Mouse (Mus musculus) spleen, embryonic (tissue): ENCODE results near the gene Grik3.
"Not testable (repeated sequence)": the region's sequence is repeated elsewhere in the genome, so short reads cannot be mapped to it uniquely, and the experiment has no call there.

Experiments
- CTCF ChIA-PET: fragments of 350-600 bp; sonication (Branson Sonifier 250); formaldehyde crosslinking; loops from one replicate; lab custom pipeline; 2022; lab: Charles Lee

Grik3 gene

GRCm38 (mm10) chr4:125590241-125590919 is 99.9 kb downstream of the Grik3 start:
- CTCF ChIA-PET = no interaction called here

DNA sequence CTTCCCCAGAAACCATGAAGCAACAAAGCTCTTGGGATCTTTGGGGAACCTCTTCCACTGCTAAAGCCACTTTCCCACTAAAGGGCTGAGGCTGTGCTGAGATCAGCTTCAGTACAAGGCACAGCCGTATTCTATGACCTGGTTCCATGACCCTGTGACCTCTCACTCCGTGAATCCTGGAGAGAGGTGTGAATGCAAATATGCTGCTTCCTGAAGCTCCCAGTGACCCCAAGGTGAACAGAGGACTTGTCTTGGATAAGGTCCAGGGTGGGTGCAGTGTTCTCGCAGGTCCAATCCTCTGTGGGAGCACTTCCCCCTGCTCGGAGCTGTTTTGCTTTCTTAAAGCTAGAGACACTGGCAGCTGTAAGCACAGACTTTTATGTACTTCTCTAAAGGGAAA is 102.2 kb downstream of the Grik3 start:
- CTCF ChIA-PET = no interaction called here

- CTCF ChIA-PET = no interaction called here
Measured at GRCm38 (mm10) chr4:125595011-125595410, 104.5 kb downstream of the Grik3 start.

DNA sequence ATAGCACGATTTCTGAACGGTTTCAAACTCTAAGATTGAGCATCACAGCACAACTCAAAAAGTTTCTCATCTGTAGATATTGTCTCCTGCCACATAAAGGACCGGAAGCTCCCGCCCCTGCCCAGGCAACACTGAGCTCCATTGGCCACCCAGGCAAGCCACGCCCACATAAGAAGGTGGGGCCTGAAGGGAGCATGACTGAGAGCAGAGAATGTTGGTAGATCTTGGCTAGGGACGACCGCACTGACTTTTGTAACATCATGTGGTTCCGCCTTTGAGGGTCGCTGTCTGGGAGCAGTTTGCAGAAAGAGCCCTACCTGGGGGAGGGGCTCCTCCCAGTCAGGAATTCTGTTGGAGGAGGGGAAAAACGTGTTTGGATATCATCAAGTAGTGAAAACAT is 108.2 kb downstream of the Grik3 start:
- CTCF ChIA-PET = no interaction called here

DNA sequence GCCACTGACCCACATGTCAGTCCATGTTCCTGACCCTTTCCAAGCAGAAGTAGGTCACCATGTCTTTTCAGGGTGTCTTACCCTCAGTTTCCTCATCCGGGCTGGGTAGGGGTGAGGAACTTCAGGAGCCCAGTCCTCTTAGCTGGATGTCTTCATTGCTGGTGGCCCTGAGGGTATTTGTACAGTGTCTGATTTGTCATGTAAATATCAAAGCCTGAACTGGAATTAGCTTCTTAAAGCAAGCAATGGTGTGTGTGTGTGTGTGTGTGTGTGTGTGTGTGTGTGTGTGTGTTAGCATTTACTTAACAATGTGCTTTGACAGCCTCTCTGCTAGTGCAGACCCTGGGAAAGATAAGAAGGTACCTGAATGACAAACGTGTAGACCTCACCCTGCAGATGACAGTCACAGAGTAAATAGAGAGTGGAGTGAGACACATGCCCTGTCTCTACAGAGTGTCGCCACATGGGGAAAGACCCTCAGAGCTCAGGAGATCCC is 109.1 kb downstream of the Grik3 start:
- CTCF ChIA-PET = interaction anchor here (0.5 kb wide), 1 partner anchor 798 kb away, joined by 3 read pairs; the partner anchor contains the start of gene Mtf1

- CTCF ChIA-PET = no interaction called here
Measured at GRCm38 (mm10) chr4:125600642-125601041, 110.1 kb downstream of the Grik3 start.

DNA sequence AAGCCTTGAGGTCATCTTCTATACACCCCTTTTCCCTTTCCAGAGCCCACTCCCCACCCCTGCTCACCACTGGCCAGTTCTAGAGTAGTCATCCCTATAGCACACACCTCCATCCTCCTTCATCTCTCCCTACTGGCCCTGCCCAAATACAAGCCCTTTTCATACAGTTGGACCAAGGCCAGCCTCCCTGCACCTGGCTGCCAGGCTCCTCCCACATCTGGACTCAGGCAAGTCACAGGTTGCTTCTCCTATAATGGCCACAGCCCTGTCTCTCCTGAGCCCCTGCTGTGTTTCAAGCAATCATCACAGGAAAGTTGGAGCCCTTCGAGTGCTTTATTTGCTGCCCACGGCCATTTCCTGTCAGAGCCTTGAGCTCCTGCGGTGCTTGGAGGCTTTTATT is 110.8 kb downstream of the Grik3 start:
- CTCF ChIA-PET = no interaction called here

DNA sequence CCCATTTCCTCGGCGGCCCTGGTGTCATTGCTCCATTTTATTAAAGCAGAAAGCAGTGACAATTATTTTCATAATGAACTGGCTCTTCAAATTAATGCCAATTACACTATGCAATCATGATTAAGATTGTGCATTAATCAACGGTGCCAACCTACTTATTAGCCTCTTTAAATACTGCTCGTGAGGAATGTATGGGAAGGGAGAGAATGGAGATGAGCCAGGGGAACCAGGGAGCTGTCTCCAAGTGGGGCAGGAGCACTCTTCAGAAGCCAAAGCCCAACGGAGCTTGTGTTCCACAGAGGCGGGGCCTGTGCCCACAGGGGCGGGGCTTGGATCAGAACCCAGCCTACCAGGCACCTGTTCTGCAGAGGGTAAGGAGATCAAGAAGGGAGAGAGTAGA is 114.0 kb downstream of the Grik3 start:
- CTCF ChIA-PET = no interaction called here

DNA sequence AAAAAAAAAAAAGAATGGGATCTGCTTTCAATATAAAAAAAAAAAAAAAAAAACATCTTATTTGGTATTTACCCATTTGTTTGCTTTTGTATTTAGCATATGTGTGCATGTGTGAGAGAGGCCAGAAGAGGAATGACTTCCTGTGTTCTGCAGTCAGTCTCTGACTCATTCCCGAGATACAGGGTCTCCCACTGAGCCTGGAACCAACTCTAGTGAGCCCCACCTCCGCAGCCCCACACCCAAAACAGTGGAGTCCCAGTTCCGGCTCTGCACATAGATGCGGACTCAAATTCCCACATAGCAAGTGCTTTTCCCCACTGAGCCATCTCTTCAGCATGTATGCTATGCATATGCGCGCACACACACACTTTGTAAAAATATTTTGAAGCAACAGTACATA is 115.6 kb downstream of the Grik3 start:
- CTCF ChIA-PET = no interaction called here

- CTCF ChIA-PET = no interaction called here
Measured at GRCm38 (mm10) chr4:125607397-125608042, 117.0 kb downstream of the Grik3 start.

- CTCF ChIA-PET = not testable (repeated sequence)
Measured at GRCm38 (mm10) chr4:125608896-125609295, 118.4 kb downstream of the Grik3 start.

- CTCF ChIA-PET = no interaction called here
Measured at GRCm38 (mm10) chr4:125609320-125610306, 119.1 kb downstream of the Grik3 start.

GRCm38 (mm10) chr4:125617851-125618250 is 127.4 kb downstream of the Grik3 start:
- CTCF ChIA-PET = no interaction called here

- CTCF ChIA-PET = no interaction called here
Measured at GRCm38 (mm10) chr4:125618524-125619320, 128.2 kb downstream of the Grik3 start.

DNA sequence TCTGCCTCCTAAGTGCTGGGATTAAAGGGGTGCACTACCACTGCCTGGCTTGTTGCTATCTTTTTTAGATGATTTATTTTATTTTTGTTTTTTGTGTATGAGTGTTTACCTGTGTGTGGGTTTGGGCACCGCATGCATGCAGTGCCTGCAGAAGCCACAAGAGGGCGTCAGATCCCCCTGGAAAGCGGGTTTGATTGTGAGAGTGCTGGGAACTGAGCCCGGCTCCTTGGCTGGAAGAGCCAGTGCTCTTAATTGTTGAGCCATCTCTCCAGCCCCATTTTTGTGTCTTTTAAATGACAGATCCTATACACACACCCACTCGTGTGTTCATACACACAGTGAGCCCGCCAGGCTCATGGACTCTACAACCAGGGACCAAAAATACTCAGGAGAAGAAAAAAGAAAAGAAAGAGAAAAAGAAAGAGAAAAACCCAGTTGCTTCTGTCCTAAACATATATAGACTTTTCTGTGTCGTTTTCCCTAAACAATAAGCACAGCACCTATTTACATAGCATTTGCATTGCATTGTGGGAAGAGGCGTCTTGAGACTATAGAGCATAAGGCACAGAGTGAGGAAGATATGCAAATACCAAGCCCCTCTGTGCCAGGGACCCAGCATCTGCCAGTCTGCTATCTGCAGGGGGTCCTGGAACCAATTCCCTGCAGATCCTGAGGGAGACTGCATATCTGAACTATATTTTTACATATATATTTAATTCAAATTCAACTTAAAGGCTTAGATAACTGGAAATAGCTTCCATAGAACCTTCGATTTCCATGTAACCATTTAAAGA is 134.6 kb downstream of the Grik3 start:
- CTCF ChIA-PET = no interaction called here

GRCm38 (mm10) chr4:125629544-125629943 is 139.0 kb downstream of the Grik3 start:
- CTCF ChIA-PET = no interaction called here

DNA sequence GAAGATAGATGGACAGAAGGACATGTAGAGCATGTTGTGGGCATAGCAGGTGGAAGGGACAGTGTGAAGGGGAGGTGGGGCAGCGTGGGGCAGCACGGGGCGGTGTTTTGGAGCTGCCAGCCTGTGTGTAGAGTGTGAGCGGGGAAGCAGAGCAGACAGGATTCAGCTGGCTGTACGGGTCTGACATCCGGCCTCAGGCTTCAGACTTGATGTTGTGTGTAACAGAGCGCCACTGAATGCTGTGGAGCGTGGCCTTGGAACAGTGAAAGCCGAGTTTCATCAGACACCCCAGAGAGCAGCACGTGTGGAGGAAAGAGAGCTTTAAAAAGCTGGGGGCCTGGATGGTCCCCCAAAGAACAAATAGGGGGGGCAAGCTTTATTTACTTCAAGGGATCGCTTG is 144.5 kb downstream of the Grik3 start:
- CTCF ChIA-PET = no interaction called here

DNA sequence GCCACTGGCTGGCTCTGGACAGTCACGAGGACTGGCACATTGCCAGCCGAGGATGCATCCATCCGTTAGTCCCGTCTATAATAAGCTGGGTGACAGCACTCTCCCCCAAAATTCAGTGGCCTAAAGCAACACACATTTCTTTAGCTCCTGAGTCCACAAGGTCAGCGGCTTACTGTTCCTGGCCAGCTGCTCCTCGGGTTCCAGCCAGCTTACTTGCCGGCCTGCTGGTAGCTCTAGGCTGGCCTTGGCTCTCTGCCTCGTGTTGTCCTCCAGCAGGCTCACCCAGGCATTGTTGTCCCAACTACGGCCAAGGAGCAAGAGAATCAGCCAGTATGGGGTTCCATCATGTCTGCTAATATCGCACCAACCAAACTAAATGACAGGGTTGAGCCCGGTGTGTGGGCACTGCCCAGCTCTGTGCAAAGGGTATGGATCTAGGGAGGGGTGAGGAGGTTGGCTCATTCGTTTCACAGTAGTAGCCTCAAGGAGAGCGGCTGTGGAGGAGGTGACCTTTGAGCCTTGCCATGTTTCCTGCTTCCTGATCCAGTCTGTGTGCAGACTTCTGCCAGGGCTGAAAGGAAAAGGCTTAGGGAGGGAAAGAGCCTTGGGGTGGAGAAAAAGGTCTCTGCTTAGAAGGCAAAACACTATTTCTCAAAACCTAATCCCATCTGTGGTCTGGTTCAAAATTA is 146.3 kb downstream of the Grik3 start:
- CTCF ChIA-PET = no interaction called here

GRCm38 (mm10) chr4:125637364-125637763 is 146.9 kb downstream of the Grik3 start:
- CTCF ChIA-PET = no interaction called here

DNA sequence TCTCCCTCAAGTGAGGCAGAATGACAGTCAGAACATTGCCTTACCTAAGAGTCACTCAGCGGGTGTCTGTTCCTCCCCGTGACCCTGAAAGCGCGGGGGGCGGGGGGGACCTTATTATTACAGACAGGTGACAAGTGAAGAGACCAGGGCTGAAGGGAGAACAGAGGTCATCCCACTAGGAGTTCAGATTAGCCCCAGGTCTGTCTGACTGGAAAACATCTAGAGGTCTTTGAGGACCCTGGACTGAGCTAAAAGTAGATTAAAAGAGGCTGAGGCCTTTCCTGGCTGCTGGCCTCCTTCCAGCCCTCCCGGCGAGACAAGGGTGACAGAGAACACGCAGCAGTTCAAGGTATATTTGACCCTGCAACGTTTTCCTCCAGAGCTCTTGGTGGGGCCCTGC is 150.0 kb downstream of the Grik3 start:
- CTCF ChIA-PET = no interaction called here
